In the genomic region with DNA sequence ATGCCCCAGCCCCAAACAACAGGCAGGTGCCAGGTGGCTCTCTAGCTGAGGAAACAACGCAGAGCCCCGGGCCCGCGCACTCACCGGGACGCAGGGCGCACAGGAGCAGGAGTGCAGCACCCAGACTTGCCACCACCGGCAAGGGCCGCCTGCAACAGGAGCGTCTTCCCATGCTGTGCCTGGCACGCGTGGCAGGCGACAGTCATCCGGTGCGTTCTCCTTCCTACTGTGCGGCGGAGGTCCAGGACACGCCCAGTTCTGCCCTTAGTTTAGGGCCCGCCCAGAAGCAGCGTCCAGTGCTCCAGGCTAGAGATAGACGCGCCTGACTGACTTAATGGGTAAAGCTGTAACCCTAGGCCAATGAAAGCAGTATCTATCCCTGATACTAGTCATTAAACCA, we compare ENCODE assay signal across 9 mouse cellular contexts. TPM values are rescaled to one million over a fixed set of nuclear protein-coding genes. Genes with fewer than 3 reads are reported as not detected.
DNase-seq lines count a peak whose midpoint lies in the region; ATAC-seq and TF ChIP-seq lines count a peak whose summit lies in the region.
"Had no signal": no experiment of that assay in that cellular context is flagged by ENCODE, and none has a peak within 500 bp of the region (broad histone marks: within the 10 kb centered on the region; RNA-seq: fewer than 3 reads in every experiment).

TSS of gene Chst13 (minus strand) at position 195 of the 400 bp plus-strand sequence.

- H3K36me3 ChIP-seq in forebrain, postnatal 0 days (ENCODE audit: insufficient read depth) = no peaks in the 10 kb centered on the region
- H3K36me3 ChIP-seq in intestine, embryonic 15.5 days = no peaks in the 10 kb centered on the region
- H3K36me3 ChIP-seq in liver, embryonic 16.5 days (ENCODE audit: control insufficient read depth, insufficient read depth) = no peaks in the 10 kb centered on the region

- no peak within 1 kb of the TSS for H3K4me3 ChIP-seq in lung, adult 2 months (replicated peaks; ENCODE audit: extremely low read depth, low read depth, low read length)
- H3K4me3 ChIP-seq in forebrain, postnatal 0 days (ENCODE audit: low read depth, low read length) = no peak within 1 kb of the TSS
- peak within 1 kb of the TSS; percentile 16; the same call in 1 of the 2 replicates for H3K4me3 ChIP-seq in intestine, embryonic 15.5 days (replicated peaks)
- peak within 1 kb of the TSS; percentile 55 for H3K4me3 ChIP-seq in liver, embryonic 16.5 days (ENCODE audit: low read depth, low read length)

- H3K9me3 ChIP-seq in forebrain, postnatal 0 days (ENCODE audit: low read length) = no peaks in the 10 kb centered on the region
- no peaks in the 10 kb centered on the region for H3K9me3 ChIP-seq in intestine, embryonic 15.5 days
- H3K9me3 ChIP-seq in liver, embryonic 16.5 days (replicated peaks; ENCODE audit: control insufficient read depth, low read length) = no peaks in the 10 kb centered on the region

- no peak within 1 kb of the TSS for H3K9ac ChIP-seq in forebrain, postnatal 0 days
- no peak within 1 kb of the TSS for H3K9ac ChIP-seq in intestine, embryonic 15.5 days
- H3K9ac ChIP-seq in liver, embryonic 16.5 days (ENCODE audit: low read depth, low read length) = peak within 1 kb of the TSS; percentile 50

- no peaks in the 10 kb centered on the region; the same call in 1 of the 2 replicates for H3K27me3 ChIP-seq in forebrain, postnatal 0 days (ENCODE audit: insufficient read depth, low read length)
- no peaks in the 10 kb centered on the region for H3K27me3 ChIP-seq in intestine, embryonic 15.5 days (replicated peaks)
- H3K27me3 ChIP-seq in liver, embryonic 16.5 days (ENCODE audit: control insufficient read depth, insufficient read depth, low read depth, low read length) = no peaks in the 10 kb centered on the region

- no peak for ATAC-seq in forebrain, postnatal 0 days
- ATAC-seq in intestine, embryonic 15.5 days = peak; percentile 63
- ATAC-seq in liver, embryonic 16.5 days (ENCODE audit: low read depth) = peak; percentile 66
- no peak for ATAC-seq in frontal cortex, adult (ENCODE audit: low TSS enrichment)

- peak within 1 kb of the TSS; percentile 29; the same call in 1 of the 2 replicates for H3K4me2 ChIP-seq in forebrain, postnatal 0 days (ENCODE audit: low read depth)
- H3K4me2 ChIP-seq in intestine, embryonic 15.5 days (replicated peaks) = peak within 1 kb of the TSS; percentile 60
- peak within 1 kb of the TSS; percentile 46 for H3K4me2 ChIP-seq in liver, embryonic 16.5 days (ENCODE audit: low read depth, low read length)

- no peaks in the 10 kb centered on the region for H3K4me1 ChIP-seq in lung, adult 2 months (ENCODE audit: control insufficient read depth, insufficient read depth, low read length)
- H3K4me1 ChIP-seq in forebrain, postnatal 0 days (ENCODE audit: insufficient read depth) = no peaks in the 10 kb centered on the region
- no peaks in the 10 kb centered on the region for H3K4me1 ChIP-seq in intestine, embryonic 15.5 days (replicated peaks)
- peaks cover 5% of the 10 kb centered on the region for H3K4me1 ChIP-seq in liver, embryonic 16.5 days (ENCODE audit: control insufficient read depth, low read depth, low read length)

- TF ChIP-seq POLR2A in lung, adult 2 months (IDR thresholded peaks at IDR 0.05; ENCODE audit: borderline replicate concordance, extremely low read depth, low read depth, low read length) = no peak

- peak; percentile 26 to 38 for DNase-seq in lung, adult 18-20 months
- no peak for DNase-seq in lung, adult 2 months
- DNase-seq in forebrain, postnatal 0 days = no peak
- DNase-seq in retina, embryonic 14.5 days (ENCODE audit: low spot score) = peak; percentile 32
- DNase-seq in c-Kit-positive CD71-positive TER-119-positive erythroid progenitor cells, embryonic 14.5 days (ENCODE audit: low spot score) = no peak

- no peak for TF ChIP-seq CTCF in lung, adult 2 months (IDR thresholded peaks at IDR 0.05; ENCODE audit: insufficient read depth, low read length)
- no peak for TF ChIP-seq CTCF in forebrain, postnatal 0 days (IDR thresholded peaks at IDR 0.05; ENCODE audit: low read depth)

- no peak within 1 kb of the TSS for H3K27ac ChIP-seq in forebrain, postnatal 0 days (ENCODE audit: low read depth, low read length)
- H3K27ac ChIP-seq in intestine, embryonic 15.5 days = no peak within 1 kb of the TSS
- H3K27ac ChIP-seq in liver, embryonic 16.5 days (ENCODE audit: low read length) = peak within 1 kb of the TSS; percentile 46; the same call in 1 of the 2 replicates

- 5% methylated on average over 22 of the region's 22 CpGs for WGBS in lung, adult 2 months
- WGBS in forebrain, postnatal 0 days = 8% methylated on average over 22 of the region's 22 CpGs
- 6% methylated on average over 22 of the region's 22 CpGs for WGBS in intestine, embryonic 15.5 days
- WGBS in liver, embryonic 16.5 days (ENCODE audit: insufficient replicate concordance) = 6% methylated on average over 22 of the region's 22 CpGs

RNA-seq across cellular contexts. Expression of gene Chst13, which starts in this region (rescaled TPM):
- 0.28 and 0.53 TPM in 2 replicates for polyA plus RNA-seq in lung, adult 2 months (2012; rRNA removed)
- not detected in 2 replicates for total RNA-seq in forebrain, postnatal 0 days (2014; rRNA removed)
- polyA plus RNA-seq in forebrain, postnatal 0 days (2015; fragmentation: Nextera tagmentation; extraction: Ambion mirVana) = not detected in 2 replicates
- 0.58 and 0.62 TPM in 2 replicates for polyA plus RNA-seq in intestine, embryonic 15.5 days (2015; fragmentation: Nextera tagmentation; extraction: Ambion mirVana)
- 13.1 and 13.4 TPM in 2 replicates for polyA plus RNA-seq in liver, embryonic 16.5 days (2015; fragmentation: Nextera tagmentation; extraction: Ambion mirVana)
- total RNA-seq: MEL had no signal

Comparison
In these comparisons a context has a peak if more than half of its experiments do, and no peak if none do; other contexts are left out.
1. DNase-seq: peak in lung, adult 18-20 months (2 of 2) and retina, embryonic 14.5 days (single experiment); none in lung, adult 2 months (single experiment), forebrain, postnatal 0 days (single experiment) and c-Kit-positive CD71-positive TER-119-positive erythroid progenitor cells, embryonic 14.5 days (single experiment).
2. Peak in ATAC-seq, H3K4me3 ChIP-seq and H3K4me2 ChIP-seq in intestine, embryonic 15.5 days; RNA of the gene not detected or under 1 TPM.
3. Peak in every context shown above with its lines, with median percentiles within 50 percentile points of each other: H3K4me2 ChIP-seq.